Mouse (Mus musculus) left cerebral cortex, adult 8-10 months (tissue): ENCODE results near the gene Ugt2b1. TPM values are rescaled to one million over a fixed set of nuclear protein-coding genes. Genes with fewer than 3 reads are reported as not detected.
"Not testable (repeated sequence)": the region's sequence is repeated elsewhere in the genome, so short reads cannot be mapped to it uniquely, and the experiment has no call there.

ENCODE experiments used
- DNase-seq, 2 experiments: peaks; one replicate each; pipeline ENCODE4 v3.0.0; 2022; ENCODE audit warnings: low spot score in 2 of 2
- total RNA-seq, 4 experiments: library from RNA; stranded (reverse); gene quantifications; 2 replicates each; pipeline ENCODE4 v1.2.4; 2022

The Ugt2b1 gene
- total RNA-seq = not detected

GRCm38 (mm10) chr5:86926426-86926825, at the start of gene Ugt2b1:
Ugt2b1 (minus strand) TSS chr5:86926530.
- no peak for DNase-seq

- not testable (repeated sequence) for DNase-seq
Measured at GRCm38 (mm10) chr5:86967271-86967670, 40.9 kb upstream of the Ugt2b1 start.

- DNase-seq = not testable (repeated sequence)
Measured at GRCm38 (mm10) chr5:86962849-86963248, 36.5 kb upstream of the Ugt2b1 start.

GRCm38 (mm10) chr5:86961587-86962358, 35.4 kb upstream of the Ugt2b1 start:
- no peak for DNase-seq

- no peak for DNase-seq
Measured at GRCm38 (mm10) chr5:86960504-86960903, 34.2 kb upstream of the Ugt2b1 start.

GRCm38 (mm10) chr5:86942111-86942510, 15.8 kb upstream of the Ugt2b1 start:
- DNase-seq = no peak

GRCm38 (mm10) chr5:86920661-86921233, 5.6 kb downstream of the Ugt2b1 start:
- no peak for DNase-seq

- DNase-seq = no peak
Measured at GRCm38 (mm10) chr5:86911357-86912099, 14.8 kb downstream of the Ugt2b1 start.

GRCm38 (mm10) chr5:86910770-86911169, 15.6 kb downstream of the Ugt2b1 start:
- no peak for DNase-seq

GRCm38 (mm10) chr5:86906758-86907157, 19.6 kb downstream of the Ugt2b1 start, which contains the start of gene Ugt2b34:
Ugt2b34 (minus strand) TSS chr5:86906937.
- no peak for DNase-seq

- DNase-seq = no peak
Measured at GRCm38 (mm10) chr5:86889933-86890332, 36.4 kb downstream of the Ugt2b1 start.

- no peak for DNase-seq
Measured at GRCm38 (mm10) chr5:86888420-86888819, 37.9 kb downstream of the Ugt2b1 start.

GRCm38 (mm10) chr5:86887081-86887480, 39.2 kb downstream of the Ugt2b1 start:
- no peak for DNase-seq

GRCm38 (mm10) chr5:86886620-86887019, 39.7 kb downstream of the Ugt2b1 start:
- DNase-seq = no peak

GRCm38 (mm10) chr5:86871877-86872276, 54.5 kb downstream of the Ugt2b1 start:
- DNase-seq = no peak

Other genes starting within 250 kb of the Ugt2b1 start
- gene Tmprss11e, start 180.7 kb downstream of the Ugt2b1 start, total RNA-seq = not detected
- gene Ythdc1, start 122.3 kb downstream of the Ugt2b1 start, total RNA-seq = 10 to 100 TPM; 52.9 to 55.5 (median 54.7) TPM
- gene Ugt2b34, start 19.6 kb downstream of the Ugt2b1 start, total RNA-seq = not detected
- gene Ugt2b35, start 74.3 kb upstream of the Ugt2b1 start, total RNA-seq = not detected
- gene Ugt2b36, start 166.0 kb upstream of the Ugt2b1 start, total RNA-seq = not detected
- not detected for gene Ugt2b5, start 213.8 kb upstream of the Ugt2b1 start, total RNA-seq